Mouse (Mus musculus) ES-Bruce4 (cell line): ENCODE measurements around the gene Amfr.

Source experiments
- CTCF ChIP-seq: IDR thresholded peaks from one replicate; pipeline ENCODE4 v1.8.1; 2011; ENCODE audit warnings: low read depth, low read length
- EP300 ChIP-seq: IDR thresholded peaks from 2 replicates; pipeline ENCODE4 v1.6.1; 2011; ENCODE audit warnings: low read depth, low read length; ENCODE audit not compliant: insufficient read depth
- POLR2A ChIP-seq: IDR thresholded peaks from one replicate; pipeline ENCODE4 v1.8.1; 2011; ENCODE audit warnings: low read length; ENCODE audit not compliant: insufficient read depth

DNA sequence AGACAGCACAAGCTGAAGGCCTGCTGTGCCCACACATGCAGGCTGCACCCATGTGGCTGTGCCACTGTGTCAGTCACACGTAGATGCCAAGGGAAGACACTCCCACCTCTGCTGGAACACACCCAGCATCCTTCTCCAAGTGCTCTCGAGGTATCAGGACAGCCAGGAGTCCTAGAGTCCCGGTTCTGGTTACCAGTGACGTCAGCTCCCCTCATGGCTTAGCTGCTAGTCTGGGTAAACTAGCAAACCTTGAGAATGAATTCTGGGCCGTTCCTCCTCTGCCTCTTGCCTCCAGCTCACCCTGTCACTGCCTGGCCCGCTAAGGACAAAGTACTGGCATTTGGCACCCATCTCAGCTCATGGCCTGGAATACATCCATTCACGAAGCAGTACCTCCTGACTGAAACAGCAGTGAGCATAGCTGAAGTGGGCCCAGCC, 88.7 kb downstream of the Amfr start:
- TF ChIP-seq POLR2A (no peak), EP300 (no peak), CTCF (no peak)
